In the genomic region with DNA sequence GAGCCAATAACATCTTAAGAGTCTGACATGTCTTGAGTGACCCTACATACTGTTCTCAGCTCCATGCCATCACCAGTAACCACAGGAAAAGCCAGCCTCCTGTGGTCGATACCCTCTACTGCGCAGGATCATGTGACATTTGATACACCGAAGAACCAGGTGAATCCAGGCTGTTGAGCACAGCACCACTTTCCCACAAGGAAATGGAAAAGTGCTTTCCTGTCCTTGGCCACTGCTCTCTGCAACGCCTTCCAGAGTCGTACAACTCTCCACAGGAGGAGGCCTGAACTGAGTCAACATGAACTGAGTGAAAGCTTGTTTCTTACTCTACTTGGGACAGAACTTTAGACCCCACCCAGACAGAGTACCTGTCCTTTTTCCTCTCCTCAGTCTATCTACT, we compare ENCODE assay signal across 13 mouse cellular contexts. TPM values are rescaled to one million over a fixed set of nuclear protein-coding genes. Genes with fewer than 3 reads are reported as not detected.
DNase-seq lines count a peak whose midpoint lies in the region; ATAC-seq and TF ChIP-seq lines count a peak whose summit lies in the region.
"Had no signal": no experiment of that assay in that cellular context is flagged by ENCODE, and none has a peak within 500 bp of the region (broad histone marks: within the 10 kb centered on the region; RNA-seq: fewer than 3 reads in every experiment).

No protein-coding gene starts in this region.

- DNase-seq in cerebellum, postnatal 10 days = peak; percentile 2 to 7
- DNase-seq in cerebellum, adult 11-12 months = no peak
- no peak for DNase-seq in kidney, adult 2 months
- DNase-seq in kidney, adult 18-20 months = no peak
- DNase-seq: B cell, adult 2 months; thymus, postnatal 4 days had no signal

- H3K27me3 ChIP-seq in kidney, adult 2 months (replicated peaks; ENCODE audit: control insufficient read depth, insufficient read depth, low read length) = no peaks in the 10 kb centered on the region
- no peaks in the 10 kb centered on the region for H3K27me3 ChIP-seq in megakaryocyte, embryonic 14.5 days (replicated peaks)
- no peaks in the 10 kb centered on the region for H3K27me3 ChIP-seq in hindbrain, embryonic 13.5 days
- H3K27me3 ChIP-seq: stomach, embryonic 15.5 days had no signal

- no peaks in the 10 kb centered on the region for H3K36me3 ChIP-seq in kidney, adult 2 months (ENCODE audit: control insufficient read depth, insufficient read depth, low read length)
- H3K36me3 ChIP-seq in megakaryocyte, embryonic 14.5 days (replicated peaks; ENCODE audit: low read length) = peaks cover 88% of the 10 kb centered on the region
- H3K36me3 ChIP-seq in macrophage (ENCODE audit: inconsistent target) = no peaks in the 10 kb centered on the region
- H3K36me3 ChIP-seq in hindbrain, embryonic 13.5 days = peaks cover 4% of the 10 kb centered on the region; the same call in 1 of the 2 replicates
- H3K36me3 ChIP-seq: stomach, embryonic 15.5 days had no signal

- no peak for ATAC-seq in megakaryocyte, adult 5-6 weeks (ENCODE audit: poor library complexity, severe bottlenecking)
- no peak for ATAC-seq in hindbrain, embryonic 13.5 days (ENCODE audit: low FRiP score)

- peaks cover 68% of the 10 kb centered on the region for H3K4me1 ChIP-seq in kidney, adult 2 months (ENCODE audit: control insufficient read depth, insufficient read depth, low read length)
- H3K4me1 ChIP-seq in megakaryocyte, embryonic 14.5 days = peaks cover 97% of the 10 kb centered on the region
- peaks cover 38% of the 10 kb centered on the region for H3K4me1 ChIP-seq in hindbrain, embryonic 13.5 days (replicated peaks)

- H3K9ac ChIP-seq in hindbrain, embryonic 13.5 days = no peak overlapping the region
- H3K9ac ChIP-seq: stomach, embryonic 15.5 days had no signal

- peak overlapping the region; percentile 82 for H3K27ac ChIP-seq in kidney, adult 2 months (ENCODE audit: insufficient read depth, low read depth, low read length)
- H3K27ac ChIP-seq in macrophage = 0 out of 2 replicates have a peak overlapping the region, but pooled peaks have one; percentile 75
- H3K27ac ChIP-seq in hindbrain, embryonic 13.5 days = no peak overlapping the region
- H3K27ac ChIP-seq: hindbrain, embryonic 10.5 days; stomach, embryonic 15.5 days had no signal

- H3K79me2 ChIP-seq in macrophage (ENCODE audit: inconsistent target) = peaks cover 100% of the 10 kb centered on the region

- H3K4me2 ChIP-seq in hindbrain, embryonic 13.5 days = no peak overlapping the region
- H3K4me2 ChIP-seq: stomach, embryonic 15.5 days had no signal

- no peaks in the 10 kb centered on the region for H3K9me3 ChIP-seq in megakaryocyte, embryonic 14.5 days
- H3K9me3 ChIP-seq in hindbrain, embryonic 13.5 days = no peaks in the 10 kb centered on the region
- H3K9me3 ChIP-seq: hindbrain, embryonic 10.5 days; stomach, embryonic 15.5 days had no signal

- H3K4me3 ChIP-seq in kidney, adult 2 months (ENCODE audit: insufficient read depth, low read depth, low read length) = no peak overlapping the region
- H3K4me3 ChIP-seq in megakaryocyte, embryonic 14.5 days (replicated peaks) = peak overlapping the region; percentile 29
- H3K4me3 ChIP-seq in macrophage (ENCODE audit: inconsistent target) = no peak overlapping the region
- no peak overlapping the region for H3K4me3 ChIP-seq in hindbrain, embryonic 13.5 days
- H3K4me3 ChIP-seq: erythroblast, embryonic 14.5 days; hindbrain, embryonic 10.5 days; stomach, embryonic 15.5 days had no signal

- 57% methylated on average over 5 of the region's 5 CpGs for WGBS in kidney, adult 2 months
- 88% methylated on average over 5 of the region's 5 CpGs for WGBS in macrophage (ENCODE audit: missing documents)
- WGBS in hindbrain, embryonic 13.5 days = 90% methylated on average over 5 of the region's 5 CpGs

- no peak for TF ChIP-seq CTCF in kidney, adult 2 months (conservative IDR thresholded peaks at IDR 0.05; ENCODE audit: insufficient read depth, insufficient read length, low read depth, low read length)

- TF ChIP-seq POLR2A in kidney, adult 2 months (IDR thresholded peaks at IDR 0.05; ENCODE audit: low read depth, low read length) = no peak

RNA-seq across cellular contexts. Expression of gene Fam53b, which starts 12.2 kb away (rescaled TPM):
- 29.3 and 31.1 TPM in 2 replicates for polyA plus RNA-seq in kidney, adult 2 months (2012; rRNA removed)
- 22.1 and 77.4 TPM in 2 replicates for polyA plus RNA-seq in megakaryocyte, embryonic 14.5 days (2012; ENCODE audit: insufficient read depth, low replicate concordance)
- total RNA-seq in megakaryocyte, adult 5-6 weeks (2015) = 21.7 and 26.3 TPM in 2 replicates
- 11.3 and 18.9 TPM in 2 replicates for total RNA-seq in megakaryocyte, adult 5-6 weeks (2017)
- 100 to 1,000 TPM in 13 of 26 experiments, 10 to 100 TPM in 13; 24.2 to 164 (median 103) TPM for total RNA-seq in macrophage (2018; cell fraction: chromatin; rRNA removed)
- total RNA-seq in macrophage (2018; cell fraction: cytosol; rRNA removed) = 10 to 100 TPM; 11.4 to 67.0 (median 51.9) TPM
- total RNA-seq in macrophage (2018; cell fraction: nucleus; rRNA removed) = 100 to 1,000 TPM in 8 of 26 experiments, 10 to 100 TPM in 18; 21.6 to 149 (median 81.0) TPM
- 28.5 to 45.3 TPM (median 29.8 TPM) in 3 replicates for polyA plus RNA-seq in macrophage (2018)
- 16.9 and 19.3 TPM in 2 replicates for polyA plus RNA-seq in hindbrain, embryonic 13.5 days (2015; fragmentation: Nextera tagmentation; extraction: Ambion mirVana)

RNA-seq across cellular contexts. Expression of gene Eef1akmt2, which starts 51.0 kb away (rescaled TPM):
- 7.7 and 13.0 TPM in 2 replicates for polyA plus RNA-seq in kidney, adult 2 months (2012; rRNA removed)
- polyA plus RNA-seq in megakaryocyte, embryonic 14.5 days (2012; ENCODE audit: insufficient read depth, low replicate concordance) = 4.8 and 8.7 TPM in 2 replicates
- 24.7 and 31.9 TPM in 2 replicates for total RNA-seq in megakaryocyte, adult 5-6 weeks (2015)
- 34.9 and 35.8 TPM in 2 replicates for total RNA-seq in megakaryocyte, adult 5-6 weeks (2017)
- total RNA-seq in macrophage (2018; cell fraction: chromatin; rRNA removed) = 10 to 100 TPM; 16.6 to 67.7 (median 39.8) TPM
- 10 to 100 TPM in 25 of 26 experiments, 1 to 10 TPM in 1; 9.6 to 21.4 (median 15.7) TPM for total RNA-seq in macrophage (2018; cell fraction: cytosol; rRNA removed)
- total RNA-seq in macrophage (2018; cell fraction: nucleus; rRNA removed) = 10 to 100 TPM; 12.7 to 46.5 (median 25.2) TPM
- polyA plus RNA-seq in macrophage (2018) = 15.2 to 18.8 TPM (median 17.1 TPM) in 3 replicates
- polyA plus RNA-seq in hindbrain, embryonic 13.5 days (2015; fragmentation: Nextera tagmentation; extraction: Ambion mirVana) = 92.4 and 92.9 TPM in 2 replicates

RNA-seq across cellular contexts. Expression of gene Abraxas2, which starts 57.5 kb away (rescaled TPM):
- polyA plus RNA-seq in kidney, adult 2 months (2012; rRNA removed) = 15.7 and 17.9 TPM in 2 replicates
- polyA plus RNA-seq in megakaryocyte, embryonic 14.5 days (2012; ENCODE audit: insufficient read depth, low replicate concordance) = 1.8 TPM in 1 of 2 replicates, not detected in the other
- 49.4 and 51.6 TPM in 2 replicates for total RNA-seq in megakaryocyte, adult 5-6 weeks (2015)
- 47.6 and 48.0 TPM in 2 replicates for total RNA-seq in megakaryocyte, adult 5-6 weeks (2017)
- total RNA-seq in macrophage (2018; cell fraction: chromatin; rRNA removed) = 100 to 1,000 TPM in 6 of 26 experiments, 10 to 100 TPM in 20; 38.2 to 126 (median 79.0) TPM
- 10 to 100 TPM; 38.1 to 64.3 (median 54.7) TPM for total RNA-seq in macrophage (2018; cell fraction: cytosol; rRNA removed)
- total RNA-seq in macrophage (2018; cell fraction: nucleus; rRNA removed) = 100 to 1,000 TPM in 1 of 26 experiments, 10 to 100 TPM in 25; 31.4 to 113 (median 66.4) TPM
- polyA plus RNA-seq in macrophage (2018) = 45.4 to 73.6 TPM (median 47.0 TPM) in 3 replicates
- polyA plus RNA-seq in hindbrain, embryonic 13.5 days (2015; fragmentation: Nextera tagmentation; extraction: Ambion mirVana) = 38.7 and 41.2 TPM in 2 replicates

Comparison
In these comparisons a context has a peak if more than half of its experiments do, and no peak if none do; other contexts are left out.
1. DNase-seq: peak in cerebellum, postnatal 10 days (2 of 2); none in cerebellum, adult 11-12 months (single experiment), kidney, adult 2 months (single experiment) and kidney, adult 18-20 months (single experiment).